Mouse (Mus musculus) CD4-positive naive resting alpha-beta T cell, adult 76 days (primary cell): Measurements from ENCODE around the gene Erbb3. TPM values are rescaled to one million over a fixed set of nuclear protein-coding genes. Genes with fewer than 3 reads are reported as not detected.

ENCODE experiments used
- total RNA-seq: library from RNA; stranded (reverse); gene quantifications from one replicate; pipeline ENCODE4 v1.2.4, GENCODE M21; 2023

Gene Erbb3
- 1.3 TPM for total RNA-seq

DNA sequence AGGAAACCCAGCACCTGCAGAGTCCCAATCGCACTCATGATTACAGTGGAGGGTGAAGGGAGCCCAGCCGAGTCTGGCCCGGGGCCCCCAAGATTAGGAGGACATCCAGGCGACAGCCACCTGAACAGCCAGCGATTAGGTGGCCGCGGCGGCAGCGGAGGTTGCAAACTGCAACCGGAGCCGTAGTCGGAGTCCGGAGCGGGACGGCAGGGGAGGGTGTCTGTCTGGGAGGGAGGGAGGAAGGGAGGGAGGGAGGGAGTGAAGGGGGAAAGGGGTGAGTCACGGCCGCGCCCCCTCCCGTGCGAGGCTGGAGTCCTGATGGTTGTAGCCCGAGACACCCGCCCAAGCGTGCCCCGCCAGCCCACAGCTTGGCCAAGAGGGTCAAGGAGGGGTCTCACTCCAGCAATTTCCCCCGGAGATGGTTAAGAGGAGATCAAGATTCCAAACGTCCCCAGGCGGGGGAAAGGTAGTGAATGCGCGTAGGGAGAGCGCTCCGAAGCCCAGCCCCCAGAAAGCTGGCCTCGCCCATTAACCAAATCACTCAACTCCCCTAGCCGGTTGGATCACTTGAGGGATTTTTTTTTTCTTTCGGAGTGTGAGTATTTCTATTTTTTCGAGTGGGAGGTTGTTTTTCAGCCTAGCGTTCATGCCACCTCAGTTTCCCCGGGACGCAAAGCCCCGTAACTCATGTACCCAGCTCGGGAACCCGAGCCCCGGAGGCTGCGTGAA lies at the start of gene Erbb3:
Gene Erbb3 (minus strand): TSS at position 189 of the 729 bp plus-strand sequence.

DNA sequence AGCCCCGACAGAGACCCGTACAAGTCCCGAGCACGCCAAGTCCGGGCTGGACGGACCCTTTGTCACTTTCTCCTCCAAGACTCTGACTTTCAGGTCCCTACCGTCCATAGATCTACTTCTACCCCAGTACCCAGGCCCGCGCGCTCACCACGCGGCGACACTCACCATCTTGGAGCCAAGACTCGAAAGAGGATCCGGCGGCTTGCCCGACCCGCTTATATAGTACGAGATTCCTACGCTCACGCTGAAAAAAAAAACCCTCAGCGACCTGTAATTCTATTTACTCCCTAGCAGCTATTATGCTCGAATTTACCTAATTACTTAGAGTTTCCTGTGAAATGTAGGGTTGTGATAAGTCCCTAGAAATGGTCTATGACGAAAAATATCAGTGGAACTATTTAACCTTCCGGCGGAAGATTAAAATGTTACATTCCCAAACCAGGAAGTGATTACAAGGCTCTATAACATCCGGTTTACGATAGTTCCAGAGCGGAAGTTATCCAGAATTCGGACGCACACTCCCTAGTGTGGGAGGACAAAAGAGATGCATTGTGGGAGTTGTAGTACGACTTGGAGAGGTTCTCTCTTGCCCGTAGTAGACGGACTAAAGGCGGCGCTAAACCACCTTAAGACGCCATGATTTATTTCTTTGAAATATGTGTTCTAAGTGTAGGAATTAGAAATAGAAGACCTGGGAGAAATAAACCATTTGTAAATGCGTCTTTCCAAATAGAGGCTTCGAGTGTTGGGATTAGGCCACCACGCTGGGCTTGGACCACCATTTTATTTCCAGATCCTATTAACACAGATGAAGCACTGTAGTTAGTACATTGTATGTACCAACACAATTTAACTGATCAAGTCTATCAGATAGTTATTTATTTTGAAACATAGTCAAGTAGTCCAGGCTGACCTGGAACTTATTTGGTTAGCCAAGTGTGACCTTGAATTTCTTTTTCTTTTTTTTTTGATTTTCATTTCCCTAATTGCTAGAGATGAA lies 37.2 kb upstream of the Erbb3 start, which contains the start of gene Rps26:
Gene Rps26 (minus strand): TSS at position 437 of the 1,000 bp plus-strand sequence.

DNA sequence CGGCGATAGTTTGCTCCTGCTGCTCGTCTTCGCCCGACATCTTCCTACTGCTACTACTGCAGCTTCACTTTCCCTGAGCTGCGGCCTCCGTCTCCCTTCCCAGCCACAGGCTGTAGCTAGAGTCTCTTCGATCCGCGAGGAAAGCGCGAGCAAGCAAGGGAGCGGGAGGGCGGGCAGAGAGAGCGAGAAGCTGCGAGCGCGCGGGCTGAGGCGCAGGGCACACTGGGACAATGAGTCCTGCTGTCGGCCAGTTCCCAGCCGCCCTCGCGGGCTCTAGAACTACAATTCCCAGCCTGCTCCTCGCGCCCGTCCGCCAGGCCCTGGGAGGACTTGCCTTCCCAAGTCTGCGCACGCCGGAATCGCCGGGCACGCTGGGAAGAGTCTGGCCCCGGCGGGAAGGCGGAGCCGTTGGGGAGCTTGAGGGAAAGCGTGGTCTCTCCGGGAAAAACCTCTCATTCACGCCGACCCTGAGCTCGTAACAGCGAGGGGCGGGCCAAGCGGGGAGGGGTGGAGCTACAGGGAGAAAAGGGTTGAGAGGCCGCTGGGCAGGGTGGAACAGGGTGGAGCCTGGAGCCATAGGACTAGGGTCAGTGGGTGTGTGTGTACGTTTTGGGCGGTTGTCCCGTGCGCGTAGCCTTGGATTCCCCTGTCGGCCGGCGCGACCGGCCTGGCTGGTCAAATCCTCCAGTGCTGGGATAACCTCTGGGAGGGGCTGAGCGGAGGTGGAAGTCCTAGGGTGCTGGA lies 23.5 kb downstream of the Erbb3 start, which contains the start of gene Pa2g4:
Gene Pa2g4 (minus strand): TSS at position 200 of the 744 bp plus-strand sequence.

GRCm38 (mm10) chr10:128548947-128549681 lies 40.3 kb downstream of the Erbb3 start, which contains the start of gene Rpl41:
Gene Rpl41, minus strand, starts transcription at chr10:128549305.

GRCm38 (mm10) chr10:128547361-128548032 lies 42.0 kb downstream of the Erbb3 start, which contains the start of gene Zc3h10:
Gene Zc3h10, minus strand, starts transcription at chr10:128547774.

DNA sequence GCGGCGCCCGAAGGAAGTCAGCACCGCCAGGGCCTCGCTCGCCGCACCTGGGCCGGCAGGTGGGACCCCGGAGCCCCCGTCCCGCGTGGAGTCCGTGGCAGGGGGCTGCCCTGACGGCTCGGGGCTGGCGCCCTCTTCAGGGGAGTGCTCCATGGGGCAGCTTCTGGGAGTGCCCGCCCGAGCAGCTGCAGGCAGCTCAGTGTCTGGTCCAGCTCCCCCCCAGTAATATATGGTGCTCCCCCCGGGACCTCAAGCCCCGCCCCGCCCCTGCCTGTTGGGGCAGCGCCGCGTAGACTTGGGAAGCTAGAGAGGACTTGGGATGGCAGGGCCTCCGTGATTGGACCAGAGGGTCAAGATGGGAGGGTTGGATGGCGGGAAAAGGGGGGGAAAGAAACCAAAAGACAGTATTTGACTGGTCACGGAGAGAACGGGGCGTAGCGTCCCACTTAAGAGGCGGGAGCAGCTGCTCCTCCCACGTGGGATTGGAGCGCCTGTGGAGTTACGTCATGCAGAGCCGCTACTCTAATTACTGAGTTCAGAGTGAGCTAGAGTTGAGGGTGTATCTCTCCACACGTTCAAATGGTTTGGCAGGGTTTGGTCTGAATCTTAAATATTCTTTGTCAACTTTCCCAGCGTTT lies 63.7 kb downstream of the Erbb3 start, which contains the start of gene Esyt1:
Gene Esyt1 (minus strand): TSS at position 201 of the 638 bp plus-strand sequence.

Other genes with a start within 250 kb of the Erbb3 start
- gene Coq10a, start 220.7 kb downstream of the Erbb3 start, total RNA-seq: 27.4 TPM
- 49.6 TPM for gene Ankrd52, start 212.5 kb downstream of the Erbb3 start, total RNA-seq
- not detected for gene Slc39a5, start 188.4 kb downstream of the Erbb3 start, total RNA-seq
- gene Nabp2, start 178.2 kb downstream of the Erbb3 start, total RNA-seq: 42.4 TPM
- 26.1 TPM for gene Rnf41, start 178.0 kb downstream of the Erbb3 start, total RNA-seq
- gene Smarcc2, start 130.4 kb downstream of the Erbb3 start, total RNA-seq: 112 TPM
- 818 TPM for gene Myl6, start 95.5 kb downstream of the Erbb3 start, total RNA-seq
- not detected for gene Myl6b, start 91.0 kb downstream of the Erbb3 start, total RNA-seq
- gene Esyt1, start 63.8 kb downstream of the Erbb3 start, total RNA-seq: 244 TPM
- gene Zc3h10, start 41.9 kb downstream of the Erbb3 start, total RNA-seq: 26.7 TPM
- 3,926 TPM for gene Rpl41, start 40.3 kb downstream of the Erbb3 start, total RNA-seq
- gene Pa2g4, start 23.7 kb downstream of the Erbb3 start, total RNA-seq: 55.6 TPM
- 1,431 TPM for gene Rps26, start 37.1 kb upstream of the Erbb3 start, total RNA-seq
- gene Ikzf4, start 56.3 kb upstream of the Erbb3 start, total RNA-seq: 9.6 TPM
- 10.1 TPM for gene Suox, start 84.4 kb upstream of the Erbb3 start, total RNA-seq
- gene Rab5b, start 106.6 kb upstream of the Erbb3 start, total RNA-seq: 32.6 TPM
- not detected for gene Pmel, start 114.5 kb upstream of the Erbb3 start, total RNA-seq
- 32.6 TPM for gene Cdk2, start 115.4 kb upstream of the Erbb3 start, total RNA-seq
- gene Dgka, start 155.2 kb upstream of the Erbb3 start, total RNA-seq: 837 TPM
- gene Pym1, start 158.2 kb upstream of the Erbb3 start, total RNA-seq: 82.4 TPM
- 0.32 TPM for gene Mmp19, start 201.3 kb upstream of the Erbb3 start, total RNA-seq
- 57.9 TPM for gene Dnajc14, start 214.4 kb upstream of the Erbb3 start, total RNA-seq
- gene Tmem198b, start 214.7 kb upstream of the Erbb3 start, total RNA-seq: 6.4 TPM
- gene Sarnp, start 227.7 kb upstream of the Erbb3 start, total RNA-seq: 50.3 TPM
- 15.3 TPM for gene Ormdl2, start 232.0 kb upstream of the Erbb3 start, total RNA-seq